Mouse (Mus musculus) brain, embryonic 14.5 days (tissue): ENCODE results near the gene Tdrd7.

Experiments
- CTCF ChIP-seq: fragments of 200-500 bp; IDR thresholded peaks from 2 replicates; pipeline ENCODE4 v1.5.1; 2012; ENCODE audit warnings: inconsistent platforms, mild to moderate bottlenecking, moderate library complexity, borderline replicate concordance; ENCODE audit not compliant: insufficient read depth, insufficient read length; ENCODE audit errors: extremely low read depth
- POLR2A ChIP-seq: fragments of 200-500 bp; IDR thresholded peaks from 2 replicates; pipeline ENCODE4 v1.6.1; 2012; ENCODE audit warnings: mild to moderate bottlenecking, inconsistent platforms, borderline replicate concordance; ENCODE audit not compliant: poor library complexity, insufficient read depth, insufficient read length, severe bottlenecking; ENCODE audit errors: extremely low read depth

DNA sequence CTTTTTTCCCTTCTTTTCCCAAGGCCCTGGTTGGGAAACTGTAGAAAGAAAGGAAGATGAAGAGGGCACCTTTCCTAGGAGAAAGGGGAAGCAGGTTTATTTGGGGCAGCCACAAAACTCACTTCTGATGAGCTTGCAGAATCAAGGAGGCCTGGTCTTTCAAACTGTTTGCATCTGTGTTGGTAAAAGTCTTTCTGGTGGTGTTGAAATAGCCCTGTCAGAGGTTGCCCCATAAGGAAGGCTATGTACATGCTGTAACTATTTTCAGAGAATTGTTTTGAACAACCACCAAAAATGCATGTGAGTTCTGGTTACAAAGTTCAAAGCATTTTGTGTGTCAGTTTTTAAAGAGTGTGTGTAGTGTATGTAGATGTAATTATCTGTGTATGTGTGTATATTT lies 15.9 kb downstream of the Tdrd7 start:
- TF ChIP-seq CTCF = no peak
- no peak for TF ChIP-seq POLR2A
